Mouse (Mus musculus) embryonic facial prominence, embryonic 11.5 days (tissue): ENCODE data around the gene Pitpnc1. TPM values are rescaled to one million over a fixed set of nuclear protein-coding genes. Genes with fewer than 3 reads are reported as not detected.

Experiments
- ATAC-seq: fragments of 200-750 bp; cut with Nextera tagmentation; replicated peaks from 2 replicates; pipeline ENCODE4 v1.8.0; 2017; ENCODE audit warnings: low read depth; ENCODE audit not compliant: insufficient number of reproducible peaks, low FRiP score, low TSS enrichment
- DNase-seq: peaks from one replicate; pipeline ENCODE4 v3.0.0-alpha.2; 2015; ENCODE audit warnings: low spot score
- H3K27ac ChIP-seq: fragments of 300-500 bp; sonication (generic); replicated peaks from 2 replicates; pipeline ENCODE4 v1.5.1; 2014; ENCODE audit warnings: mild to moderate bottlenecking, low read depth, low read length, control low read depth
- H3K27me3 ChIP-seq: fragments of 300-500 bp; sonication (generic); 2 replicates; pipeline ENCODE4 v1.6.1; 2014; ENCODE audit warnings: mild to moderate bottlenecking, low read length, moderate library complexity, mixed read lengths; ENCODE audit not compliant: control insufficient read depth, insufficient read depth
- H3K36me3 ChIP-seq: fragments of 300-500 bp; sonication (generic); replicated peaks from 2 replicates; pipeline ENCODE4 v1.6.1; 2014; ENCODE audit warnings: low read depth, mild to moderate bottlenecking, low read length, moderate library complexity, mixed read lengths; ENCODE audit not compliant: control insufficient read depth, insufficient read depth
- H3K4me1 ChIP-seq: fragments of 300-500 bp; sonication (generic); 2 replicates; pipeline ENCODE4 v1.6.1; 2014; ENCODE audit warnings: low read length, mixed read lengths; ENCODE audit not compliant: control insufficient read depth, insufficient read depth
- H3K4me2 ChIP-seq: fragments of 300-500 bp; sonication (generic); 2 replicates; pipeline ENCODE4 v1.6.1; 2014; ENCODE audit warnings: low read depth, mild to moderate bottlenecking, control low read depth, low read length, moderate library complexity
- H3K4me3 ChIP-seq: fragments of 300-500 bp; sonication (generic); 2 replicates; pipeline ENCODE4 v1.5.1; 2014; ENCODE audit warnings: low read depth, low read length, control low read depth
- H3K9ac ChIP-seq: fragments of 300-500 bp; sonication (generic); replicated peaks from 2 replicates; pipeline ENCODE4 v1.6.1; 2014; ENCODE audit warnings: mild to moderate bottlenecking, control low read depth, low read length
- H3K9me3 ChIP-seq: fragments of 300-500 bp; sonication (generic); replicated peaks from 2 replicates; pipeline ENCODE4 v1.6.1; 2016; ENCODE audit warnings: mild to moderate bottlenecking, low read length, inconsistent platforms, mixed read lengths; ENCODE audit not compliant: control insufficient read depth
- WGBS: fragments of 180-500 bp; shearing (Covaris S2); extraction: QIAGEN DNeasy Blood & Tissue Kit; methylation state at CpG from one replicate; pipeline ENCODE4 v1.1.7; 2014; 5-methylcytosine and 5-hydroxymethylcytosine counted together
- polyA plus RNA-seq: library from polyadenylated mRNA; unstranded; fragments of >200 nt; fragmentation: Nextera tagmentation; extraction: Ambion mirVana; gene quantifications from 2 replicates; pipeline ENCODE4 v1.2.1, GENCODE M21; 2014

Pitpnc1 gene
- polyA plus RNA-seq, 1 experiment from 2014 or later = 45.1 TPM

DNA sequence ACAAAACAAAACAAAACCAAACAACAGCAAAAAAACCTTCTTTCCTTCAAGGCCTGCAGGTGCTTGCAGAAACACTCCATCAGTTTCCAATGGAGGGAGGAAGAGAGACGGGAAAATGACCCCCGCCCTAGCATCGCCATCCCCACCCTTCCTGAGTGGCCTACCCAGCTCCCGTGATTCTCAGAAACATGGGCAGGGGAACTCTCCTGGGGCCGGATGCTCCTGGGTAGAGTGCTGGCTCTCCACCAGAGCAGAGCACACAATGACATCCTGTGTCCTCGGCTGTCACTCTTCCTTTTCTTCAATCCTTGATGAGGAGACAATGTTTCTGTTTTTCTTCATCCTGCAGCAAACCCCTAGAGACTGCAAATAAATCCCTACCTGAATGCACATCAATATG, 6.4 kb downstream of the Pitpnc1 start:
- WGBS = 50% methylated on average over 6 of the region's 6 CpGs
- ATAC-seq (no peak), DNase-seq (no peak)
- no peaks in the 10 kb centered on the region for H3K36me3 ChIP-seq
- H3K9me3 ChIP-seq = no peaks in the 10 kb centered on the region
- H3K4me3 ChIP-seq = no peak overlapping the region
- no peak overlapping the region for H3K27ac ChIP-seq
- no peaks in the 10 kb centered on the region for H3K27me3 ChIP-seq
- no peak overlapping the region for H3K9ac ChIP-seq
- H3K4me2 ChIP-seq = no peak overlapping the region
- no peaks in the 10 kb centered on the region; the same call in 1 of the 2 replicates for H3K4me1 ChIP-seq

DNA sequence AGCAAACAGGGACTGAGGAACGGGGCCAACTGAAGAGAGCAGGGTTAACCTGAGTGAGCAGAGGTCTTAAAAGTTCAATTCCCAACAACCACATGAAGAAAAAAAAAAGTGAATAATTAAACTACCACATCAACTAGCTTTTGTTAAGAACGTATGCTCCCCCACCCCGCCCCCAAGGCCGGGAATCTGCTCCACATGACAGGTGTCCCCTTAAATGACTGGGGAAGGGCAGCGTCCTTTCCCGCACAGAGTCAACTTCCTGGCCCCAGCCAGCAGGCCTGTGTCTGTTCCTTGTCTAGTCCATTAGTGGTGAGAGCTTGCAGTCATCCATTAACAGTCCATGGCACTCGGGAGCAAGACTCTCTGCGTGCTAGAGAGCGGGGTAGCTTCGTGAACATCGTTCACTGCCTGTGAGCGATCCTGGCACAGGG, 7.2 kb downstream of the Pitpnc1 start:
- H3K4me1 ChIP-seq = no peaks in the 10 kb centered on the region; the same call in 1 of the 2 replicates
- no peak overlapping the region for H3K4me3 ChIP-seq
- no peak for DNase-seq
- 84% methylated on average over 12 of the region's 12 CpGs for WGBS
- no peak overlapping the region for H3K9ac ChIP-seq
- H3K36me3 ChIP-seq = no peaks in the 10 kb centered on the region
- no peaks in the 10 kb centered on the region for H3K9me3 ChIP-seq
- no peak for ATAC-seq
- H3K4me2 ChIP-seq = no peak overlapping the region
- no peak overlapping the region for H3K27ac ChIP-seq
- no peaks in the 10 kb centered on the region for H3K27me3 ChIP-seq

DNA sequence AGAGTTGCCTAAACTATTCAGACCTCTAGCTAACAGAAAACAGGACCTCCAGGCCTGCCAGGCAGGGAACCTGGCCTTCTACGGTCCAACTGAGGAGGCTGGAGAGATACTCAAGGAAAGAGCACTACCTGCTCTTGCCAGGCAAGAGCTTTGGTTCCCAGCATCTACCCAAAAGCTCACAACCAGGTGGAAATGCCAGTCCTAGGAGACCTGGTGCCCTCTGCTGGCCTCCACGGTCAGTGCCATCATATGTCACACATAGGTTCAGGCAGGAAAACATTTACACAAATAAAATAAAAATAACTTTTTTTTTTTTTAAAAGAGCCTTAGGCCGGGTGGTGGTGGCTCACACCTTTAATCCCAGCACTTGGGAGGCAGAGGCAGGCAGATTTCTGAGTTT, 8.0 kb downstream of the Pitpnc1 start:
- ATAC-seq = no peak
- Histone ChIP-seq H3K27me3 (no peaks in the 10 kb centered on the region), H3K36me3 (no peaks in the 10 kb centered on the region), H3K4me1 (no peaks in the 10 kb centered on the region), H3K9ac (no peak overlapping the region), H3K4me3 (no peak overlapping the region), H3K9me3 (no peaks in the 10 kb centered on the region), H3K4me2 (no peak overlapping the region), H3K27ac (no peak overlapping the region)
- DNase-seq = no peak
- WGBS = 93% methylated on average over 3 of the region's 3 CpGs

DNA sequence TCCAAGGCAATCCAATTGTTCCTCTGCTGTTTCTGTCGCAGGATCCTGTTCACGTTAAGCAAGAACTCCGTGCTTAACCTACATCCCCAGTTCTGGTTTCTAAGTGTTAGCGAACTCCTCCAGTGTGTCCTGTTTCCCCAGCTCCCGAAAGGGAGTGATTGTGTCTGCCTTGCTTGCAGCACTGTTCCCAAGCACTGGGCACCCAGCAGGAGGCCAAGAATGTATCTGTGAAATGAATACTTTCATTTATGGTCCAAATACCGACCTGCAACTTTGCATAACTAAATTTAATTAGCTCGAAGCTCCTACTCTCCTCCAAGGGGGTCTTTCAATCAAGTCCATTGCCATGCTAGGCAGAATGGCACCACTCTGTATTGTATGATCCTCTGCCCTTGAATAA, 10.7 kb downstream of the Pitpnc1 start:
- Histone ChIP-seq H3K9me3 (no peaks in the 10 kb centered on the region), H3K27me3 (no peaks in the 10 kb centered on the region), H3K9ac (no peak overlapping the region), H3K4me1 (no peaks in the 10 kb centered on the region), H3K36me3 (no peaks in the 10 kb centered on the region), H3K4me3 (no peak overlapping the region), H3K4me2 (no peak overlapping the region), H3K27ac (no peak overlapping the region)
- no peak for ATAC-seq
- DNase-seq = no peak
- WGBS = 73% methylated on average over 7 of the region's 7 CpGs

DNA sequence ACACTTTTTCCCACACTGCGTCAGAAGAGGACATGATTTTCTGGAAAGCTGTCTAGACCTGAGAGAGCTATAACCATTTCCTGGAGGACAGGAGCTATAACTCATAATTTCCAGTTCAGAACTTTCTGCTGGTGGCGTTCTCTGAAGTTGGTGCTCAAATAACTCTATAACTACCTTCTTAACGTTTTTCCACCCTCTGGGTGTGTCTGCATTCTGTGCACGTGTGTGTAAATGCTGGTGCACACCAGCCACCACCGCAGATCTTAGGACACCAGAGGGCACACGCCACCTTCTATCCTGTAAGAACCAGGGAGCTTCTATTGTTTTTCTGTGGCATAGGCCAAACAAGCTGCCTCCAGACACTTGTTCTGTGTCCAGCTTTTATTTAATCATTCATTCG, 11.5 kb downstream of the Pitpnc1 start:
- Histone ChIP-seq H3K9me3 (no peaks in the 10 kb centered on the region), H3K36me3 (no peaks in the 10 kb centered on the region), H3K27ac (no peak overlapping the region), H3K9ac (no peak overlapping the region), H3K4me2 (no peak overlapping the region), H3K4me3 (no peak overlapping the region), H3K4me1 (no peaks in the 10 kb centered on the region), H3K27me3 (no peaks in the 10 kb centered on the region)
- 91% methylated on average over 7 of the region's 7 CpGs for WGBS
- ATAC-seq (no peak), DNase-seq (no peak)

DNA sequence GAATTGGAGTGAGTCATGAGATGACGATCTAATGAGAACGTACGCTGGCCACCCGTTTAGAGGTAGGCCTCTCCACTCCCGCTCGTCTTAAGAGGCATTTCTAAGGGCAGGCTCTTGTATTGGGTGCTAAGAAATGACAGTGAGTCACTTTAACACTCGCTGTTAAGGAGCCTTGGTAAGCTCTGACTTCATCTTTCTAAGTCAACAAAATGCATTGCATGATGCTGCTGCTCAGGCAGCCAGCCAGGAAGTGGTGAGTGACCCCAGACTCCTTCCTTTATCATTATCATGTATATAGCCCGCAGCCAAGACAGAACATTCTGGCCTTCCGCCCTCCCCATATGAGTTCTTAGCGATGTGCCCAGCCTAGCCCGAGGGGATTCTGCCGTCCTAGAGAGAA, 12.2 kb downstream of the Pitpnc1 start:
- H3K36me3 ChIP-seq = no peaks in the 10 kb centered on the region
- no peaks in the 10 kb centered on the region for H3K4me1 ChIP-seq
- H3K9me3 ChIP-seq = no peaks in the 10 kb centered on the region
- no peak for ATAC-seq
- 82% methylated on average over 12 of the region's 12 CpGs for WGBS
- no peak overlapping the region for H3K4me3 ChIP-seq
- H3K27ac ChIP-seq = no peak overlapping the region
- no peaks in the 10 kb centered on the region for H3K27me3 ChIP-seq
- no peak for DNase-seq
- no peak overlapping the region for H3K9ac ChIP-seq
- H3K4me2 ChIP-seq = no peak overlapping the region

DNA sequence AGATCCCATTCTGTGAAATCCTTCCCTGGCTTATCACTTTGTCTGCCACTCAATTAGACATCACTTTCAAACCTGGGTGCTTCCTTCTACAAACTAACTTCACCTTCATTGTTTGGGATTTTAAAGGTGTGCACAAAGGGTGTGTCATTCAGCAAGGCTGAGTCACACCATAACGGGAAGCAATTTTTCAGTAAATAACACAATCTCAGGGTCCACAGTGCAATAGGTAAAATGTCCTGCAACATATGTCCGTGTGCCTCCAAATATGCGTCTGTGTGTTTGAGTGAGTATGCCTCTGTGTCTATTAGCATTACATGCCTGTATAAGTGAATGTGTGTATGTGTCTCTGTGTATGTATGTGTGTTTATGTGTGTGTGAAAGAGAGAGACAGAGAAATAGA, 13.2 kb downstream of the Pitpnc1 start:
- Histone ChIP-seq H3K9ac (no peak overlapping the region), H3K4me2 (no peak overlapping the region), H3K36me3 (no peaks in the 10 kb centered on the region), H3K4me3 (no peak overlapping the region), H3K4me1 (no peaks in the 10 kb centered on the region), H3K27me3 (no peaks in the 10 kb centered on the region), H3K9me3 (no peaks in the 10 kb centered on the region), H3K27ac (no peak overlapping the region)
- WGBS = 86% methylated on average over 3 of the region's 3 CpGs
- ATAC-seq (no peak), DNase-seq (no peak)

DNA sequence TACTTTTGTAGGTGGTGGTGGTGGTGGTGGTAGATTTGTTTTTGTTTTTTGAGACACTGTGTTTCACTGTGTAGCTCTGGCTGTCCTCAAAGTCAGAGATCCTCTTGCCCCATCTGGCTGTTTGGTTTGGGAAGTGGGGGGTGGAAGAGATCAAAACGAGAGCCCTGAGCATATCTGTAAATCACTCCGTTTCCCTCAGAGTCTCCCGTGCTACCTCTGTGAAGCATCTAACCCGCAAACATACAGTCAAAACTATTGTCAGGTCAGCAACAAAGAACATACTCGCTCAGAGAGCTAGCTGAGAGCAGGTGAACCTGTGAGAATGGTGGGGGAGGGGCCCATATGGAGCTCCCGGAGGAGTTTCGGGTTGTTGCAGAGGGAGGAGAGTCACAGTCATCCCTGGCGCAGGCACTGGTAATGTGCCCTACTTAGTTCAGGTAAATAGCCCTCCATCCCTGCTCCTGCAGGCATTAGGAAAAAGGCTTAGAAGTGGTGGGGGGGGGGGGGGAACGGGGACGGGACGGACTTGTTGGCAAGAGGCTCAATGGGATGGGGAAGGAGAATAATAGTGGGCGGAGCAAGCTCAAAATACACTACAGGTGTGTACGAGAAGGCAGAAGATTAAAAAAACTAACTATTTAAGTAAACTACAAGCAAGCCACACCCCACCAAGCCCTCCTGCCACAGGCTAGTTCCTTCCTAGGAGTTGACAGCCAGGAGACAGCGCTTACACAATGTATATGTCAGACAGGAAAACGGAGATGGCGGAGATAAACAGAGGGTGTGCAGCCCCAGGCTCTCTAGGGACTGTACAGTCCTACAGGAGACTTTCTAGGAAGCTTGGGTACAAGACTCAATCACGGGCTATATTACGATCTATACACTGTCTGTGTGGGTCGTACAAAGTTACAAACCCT, 15.7 kb downstream of the Pitpnc1 start:
- Histone ChIP-seq H3K36me3 (no peaks in the 10 kb centered on the region), H3K27me3 (no peaks in the 10 kb centered on the region), H3K4me2 (no peak overlapping the region), H3K9me3 (no peaks in the 10 kb centered on the region), H3K27ac (no peak overlapping the region), H3K4me3 (no peak overlapping the region), H3K9ac (no peak overlapping the region), H3K4me1 (no peaks in the 10 kb centered on the region)
- DNase-seq = no peak
- ATAC-seq = no peak
- 54% methylated on average over 19 of the region's 19 CpGs for WGBS
